Mouse (Mus musculus): ENCODE data around the gene Ppp4r1. TPM values are rescaled to one million over a fixed set of nuclear protein-coding genes. Genes with fewer than 3 reads are reported as not detected.
A peak's percentile ranks its signal among the peaks of the same experiment; 100 is the strongest.

The Ppp4r1 gene
- polyA plus RNA-seq, 1 experiment from 2014 or later, result 51.0 TPM

GRCm38 (mm10) chr17:65791161-65791560, 8.8 kb downstream of the Ppp4r1 start:
- ATAC-seq (ENCODE audit: low FRiP score) (no peak), DNase-seq (ENCODE audit: low spot score, missing footprints) (peak; percentile 76)
- Histone ChIP-seq H3K9ac (ENCODE audit: low read length) (no peak overlapping the region), H3K4me2 (no peak overlapping the region), H3K4me1 (ENCODE audit: control insufficient read depth, insufficient read depth, low read length) (no peaks in the 10 kb centered on the region), H3K27me3 (ENCODE audit: control insufficient read depth, insufficient read depth, low read length) (no peaks in the 10 kb centered on the region), H3K36me3 (ENCODE audit: control insufficient read depth, insufficient read depth, low read length) (0 out of 2 replicates have a peak, but pooled peaks cover 2% of the 10 kb centered on the region), H3K9me3 (ENCODE audit: control insufficient read depth, low read length) (no peaks in the 10 kb centered on the region), H3K27ac (ENCODE audit: low read depth, low read length) (no peak overlapping the region), H3K4me3 (ENCODE audit: low read depth, low read length) (no peak overlapping the region)
- 93% methylated on average over 2 of the region's 2 CpGs for WGBS

- WGBS, result 97% methylated on average over 12 of the region's 12 CpGs
- DNase-seq (ENCODE audit: low spot score, missing footprints), result peak; percentile 77
- H3K9ac ChIP-seq (ENCODE audit: low read length), result no peak overlapping the region
Measured at GRCm38 (mm10) chr17:65793307-65793930, 11.0 kb downstream of the Ppp4r1 start.

GRCm38 (mm10) chr17:65794096-65794850, 11.9 kb downstream of the Ppp4r1 start:
- no peaks in the 10 kb centered on the region for H3K9me3 ChIP-seq (ENCODE audit: control insufficient read depth, low read length)
- ATAC-seq (ENCODE audit: low FRiP score), result no peak
- WGBS, result 91% methylated on average over 13 of the region's 13 CpGs
- peak; percentile 73 for DNase-seq (ENCODE audit: low spot score, missing footprints)
- H3K27me3 ChIP-seq (ENCODE audit: control insufficient read depth, insufficient read depth, low read length), result no peaks in the 10 kb centered on the region
- H3K9ac ChIP-seq (ENCODE audit: low read length), result no peak overlapping the region
- H3K4me3 ChIP-seq (ENCODE audit: low read depth, low read length), result no peak overlapping the region
- H3K4me1 ChIP-seq (ENCODE audit: control insufficient read depth, insufficient read depth, low read length), result no peaks in the 10 kb centered on the region
- no peak overlapping the region for H3K27ac ChIP-seq (ENCODE audit: low read depth, low read length)
- 0 out of 2 replicates have a peak, but pooled peaks cover 2% of the 10 kb centered on the region for H3K36me3 ChIP-seq (ENCODE audit: control insufficient read depth, insufficient read depth, low read length)
- no peak overlapping the region for H3K4me2 ChIP-seq

More at GRCm38 (mm10) chr17:65793307-65793930, 11.0 kb downstream of the Ppp4r1 start:
- Histone ChIP-seq H3K4me1 (ENCODE audit: control insufficient read depth, insufficient read depth, low read length) (no peaks in the 10 kb centered on the region), H3K4me3 (ENCODE audit: low read depth, low read length) (no peak overlapping the region), H3K36me3 (ENCODE audit: control insufficient read depth, insufficient read depth, low read length) (0 out of 2 replicates have a peak, but pooled peaks cover 2% of the 10 kb centered on the region), H3K4me2 (no peak overlapping the region), H3K27ac (ENCODE audit: low read depth, low read length) (no peak overlapping the region), H3K27me3 (ENCODE audit: control insufficient read depth, insufficient read depth, low read length) (no peaks in the 10 kb centered on the region), H3K9me3 (ENCODE audit: control insufficient read depth, low read length) (no peaks in the 10 kb centered on the region)
- no peak for ATAC-seq (ENCODE audit: low FRiP score)

GRCm38 (mm10) chr17:65796056-65796455, 13.7 kb downstream of the Ppp4r1 start:
- H3K9me3 ChIP-seq (ENCODE audit: control insufficient read depth, low read length), result no peaks in the 10 kb centered on the region
- WGBS, result 83% methylated on average over 7 of the region's 7 CpGs
- H3K4me3 ChIP-seq (ENCODE audit: low read depth, low read length), result no peak overlapping the region
- H3K4me1 ChIP-seq (ENCODE audit: control insufficient read depth, insufficient read depth, low read length), result no peaks in the 10 kb centered on the region
- 0 out of 2 replicates have a peak, but pooled peaks cover 2% of the 10 kb centered on the region for H3K36me3 ChIP-seq (ENCODE audit: control insufficient read depth, insufficient read depth, low read length)
- no peak overlapping the region for H3K27ac ChIP-seq (ENCODE audit: low read depth, low read length)
- H3K9ac ChIP-seq (ENCODE audit: low read length), result no peak overlapping the region
- no peak overlapping the region for H3K4me2 ChIP-seq
- ATAC-seq (ENCODE audit: low FRiP score), result no peak
- H3K27me3 ChIP-seq (ENCODE audit: control insufficient read depth, insufficient read depth, low read length), result no peaks in the 10 kb centered on the region
- DNase-seq (ENCODE audit: low spot score, missing footprints), result peak; percentile 75

GRCm38 (mm10) chr17:65798446-65798845, 16.1 kb downstream of the Ppp4r1 start:
- 81% methylated on average over 4 of the region's 4 CpGs for WGBS
- Histone ChIP-seq H3K9ac (ENCODE audit: low read length) (no peak overlapping the region), H3K9me3 (ENCODE audit: control insufficient read depth, low read length) (no peaks in the 10 kb centered on the region), H3K4me1 (ENCODE audit: control insufficient read depth, insufficient read depth, low read length) (no peaks in the 10 kb centered on the region), H3K36me3 (ENCODE audit: control insufficient read depth, insufficient read depth, low read length) (0 out of 2 replicates have a peak, but pooled peaks cover 2% of the 10 kb centered on the region), H3K4me3 (ENCODE audit: low read depth, low read length) (no peak overlapping the region), H3K27me3 (ENCODE audit: control insufficient read depth, insufficient read depth, low read length) (no peaks in the 10 kb centered on the region), H3K4me2 (no peak overlapping the region), H3K27ac (ENCODE audit: low read depth, low read length) (no peak overlapping the region)
- ATAC-seq (ENCODE audit: low FRiP score) (no peak), DNase-seq (ENCODE audit: low spot score, missing footprints) (peak; percentile 47)

- 75% methylated on average over 1 of the region's 1 CpGs for WGBS
- no peak overlapping the region for H3K9ac ChIP-seq (ENCODE audit: low read length)
- 0 out of 2 replicates have a peak, but pooled peaks cover 2% of the 10 kb centered on the region for H3K36me3 ChIP-seq (ENCODE audit: control insufficient read depth, insufficient read depth, low read length)
- ATAC-seq (ENCODE audit: low FRiP score), result no peak
- no peak for DNase-seq (ENCODE audit: low spot score, missing footprints)
- no peak overlapping the region for H3K4me3 ChIP-seq (ENCODE audit: low read depth, low read length)
- H3K4me1 ChIP-seq (ENCODE audit: control insufficient read depth, insufficient read depth, low read length), result no peaks in the 10 kb centered on the region
- no peak overlapping the region for H3K27ac ChIP-seq (ENCODE audit: low read depth, low read length)
- no peaks in the 10 kb centered on the region for H3K9me3 ChIP-seq (ENCODE audit: control insufficient read depth, low read length)
- H3K4me2 ChIP-seq, result no peak overlapping the region
- H3K27me3 ChIP-seq (ENCODE audit: control insufficient read depth, insufficient read depth, low read length), result no peaks in the 10 kb centered on the region
Measured at GRCm38 (mm10) chr17:65799353-65799752, 17.0 kb downstream of the Ppp4r1 start.

GRCm38 (mm10) chr17:65800451-65800850, 18.1 kb downstream of the Ppp4r1 start:
- Histone ChIP-seq H3K4me3 (ENCODE audit: low read depth, low read length) (no peak overlapping the region), H3K36me3 (ENCODE audit: control insufficient read depth, insufficient read depth, low read length) (no peaks in the 10 kb centered on the region), H3K4me1 (ENCODE audit: control insufficient read depth, insufficient read depth, low read length) (no peaks in the 10 kb centered on the region), H3K27me3 (ENCODE audit: control insufficient read depth, insufficient read depth, low read length) (no peaks in the 10 kb centered on the region), H3K9ac (ENCODE audit: low read length) (no peak overlapping the region), H3K4me2 (no peak overlapping the region), H3K9me3 (ENCODE audit: control insufficient read depth, low read length) (no peaks in the 10 kb centered on the region), H3K27ac (ENCODE audit: low read depth, low read length) (no peak overlapping the region)
- WGBS, result 92% methylated on average over 6 of the region's 6 CpGs
- no peak for ATAC-seq (ENCODE audit: low FRiP score)
- peak; percentile 70 for DNase-seq (ENCODE audit: low spot score, missing footprints)

- no peaks in the 10 kb centered on the region for H3K9me3 ChIP-seq (ENCODE audit: control insufficient read depth, low read length)
- H3K4me1 ChIP-seq (ENCODE audit: control insufficient read depth, insufficient read depth, low read length), result no peaks in the 10 kb centered on the region
- DNase-seq (ENCODE audit: low spot score, missing footprints) (no peak), ATAC-seq (ENCODE audit: low FRiP score) (no peak)
- no peak overlapping the region for H3K4me2 ChIP-seq
- H3K27ac ChIP-seq (ENCODE audit: low read depth, low read length), result no peak overlapping the region
- no peaks in the 10 kb centered on the region for H3K36me3 ChIP-seq (ENCODE audit: control insufficient read depth, insufficient read depth, low read length)
- H3K9ac ChIP-seq (ENCODE audit: low read length), result no peak overlapping the region
- H3K27me3 ChIP-seq (ENCODE audit: control insufficient read depth, insufficient read depth, low read length), result no peaks in the 10 kb centered on the region
- WGBS, result 82% methylated on average over 4 of the region's 4 CpGs
- H3K4me3 ChIP-seq (ENCODE audit: low read depth, low read length), result no peak overlapping the region
Measured at GRCm38 (mm10) chr17:65802026-65802425, 19.7 kb downstream of the Ppp4r1 start.

GRCm38 (mm10) chr17:65805966-65806365, 23.6 kb downstream of the Ppp4r1 start:
- no peak overlapping the region for H3K27ac ChIP-seq (ENCODE audit: low read depth, low read length)
- H3K4me1 ChIP-seq (ENCODE audit: control insufficient read depth, insufficient read depth, low read length), result no peaks in the 10 kb centered on the region
- ATAC-seq (ENCODE audit: low FRiP score) (no peak), DNase-seq (ENCODE audit: low spot score, missing footprints) (no peak)
- no peaks in the 10 kb centered on the region; the same call in 1 of the 2 replicates for H3K36me3 ChIP-seq (ENCODE audit: control insufficient read depth, insufficient read depth, low read length)
- no peak overlapping the region for H3K9ac ChIP-seq (ENCODE audit: low read length)
- 78% methylated on average over 4 of the region's 4 CpGs for WGBS
- no peak overlapping the region for H3K4me2 ChIP-seq
- no peaks in the 10 kb centered on the region for H3K9me3 ChIP-seq (ENCODE audit: control insufficient read depth, low read length)
- H3K4me3 ChIP-seq (ENCODE audit: low read depth, low read length), result no peak overlapping the region
- H3K27me3 ChIP-seq (ENCODE audit: control insufficient read depth, insufficient read depth, low read length), result no peaks in the 10 kb centered on the region
